Mouse (Mus musculus) midbrain, embryonic 14.5 days (tissue): ENCODE data around the gene Shmt2. TPM values are rescaled to one million over a fixed set of nuclear protein-coding genes. Genes with fewer than 3 reads are reported as not detected.

Experiments
- ATAC-seq: fragments of 200-750 bp; cut with Nextera tagmentation; 2 replicates; pipeline ENCODE4 v1.8.0; 2017; ENCODE audit warnings: moderate number of reproducible peaks, moderate library complexity; ENCODE audit not compliant: low FRiP score, low TSS enrichment
- DNase-seq: peaks from one replicate; pipeline ENCODE4 v3.0.0-alpha.2; 2015
- H3K27ac ChIP-seq: fragments of 300-500 bp; sonication (generic); replicated peaks from 2 replicates; pipeline ENCODE4 v1.5.1; 2014; ENCODE audit warnings: mild to moderate bottlenecking, low read depth, low read length, moderate library complexity
- H3K27me3 ChIP-seq: fragments of 300-500 bp; sonication (generic); 2 replicates; pipeline ENCODE4 v1.6.1; 2014; ENCODE audit warnings: low read length, control low read depth, mixed read lengths; ENCODE audit not compliant: control insufficient read depth, insufficient read depth
- H3K36me3 ChIP-seq: fragments of 300-500 bp; sonication (generic); 2 replicates; pipeline ENCODE4 v1.6.1; 2014; ENCODE audit warnings: low read length, control low read depth; ENCODE audit not compliant: control insufficient read depth, insufficient read depth
- H3K4me1 ChIP-seq: fragments of 300-500 bp; sonication (generic); 2 replicates; pipeline ENCODE4 v1.6.1; 2014; ENCODE audit warnings: mild to moderate bottlenecking, antibody characterized with exemption, low read length, control low read depth; ENCODE audit not compliant: control insufficient read depth, insufficient read depth
- H3K4me2 ChIP-seq: fragments of 300-500 bp; sonication (generic); 2 replicates; pipeline ENCODE4 v1.6.1; 2014; ENCODE audit warnings: mild to moderate bottlenecking, low read length, moderate library complexity
- H3K4me3 ChIP-seq: fragments of 300-500 bp; sonication (generic); replicated peaks from 2 replicates; pipeline ENCODE4 v1.5.1; 2014; ENCODE audit warnings: low read depth, low read length
- H3K9ac ChIP-seq: fragments of 300-500 bp; sonication (generic); replicated peaks from 2 replicates; pipeline ENCODE4 v1.6.1; 2014; ENCODE audit warnings: mild to moderate bottlenecking, low read length, moderate library complexity
- H3K9me3 ChIP-seq: fragments of 300-500 bp; sonication (generic); 2 replicates; pipeline ENCODE4 v1.6.1; 2016; ENCODE audit warnings: low read length, control low read depth, mixed read lengths; ENCODE audit not compliant: control insufficient read depth
- WGBS: fragments of 180-500 bp; shearing (Covaris S2); extraction: QIAGEN DNeasy Blood & Tissue Kit; methylation state at CpG from one replicate; pipeline ENCODE4 v1.1.7; 2014; 5-methylcytosine and 5-hydroxymethylcytosine counted together
- polyA plus RNA-seq: library from polyadenylated mRNA; unstranded; fragments of >200 nt; fragmentation: Nextera tagmentation; extraction: Ambion mirVana; gene quantifications from 2 replicates; pipeline ENCODE4 v1.2.1, GENCODE M21; 2014

The Shmt2 gene
- polyA plus RNA-seq, 1 experiment from 2014 or later, result 48.9 TPM

GRCm38 (mm10) chr10:127557397-127557796 is 35.2 kb upstream of the Shmt2 start:
- 90% methylated on average over 13 of the region's 13 CpGs for WGBS
- Histone ChIP-seq H3K4me1 (no peaks in the 10 kb centered on the region), H3K9me3 (no peaks in the 10 kb centered on the region), H3K27me3 (no peaks in the 10 kb centered on the region), H3K9ac (no peak overlapping the region), H3K4me3 (no peak overlapping the region), H3K27ac (no peak overlapping the region), H3K36me3 (peaks cover 99% of the 10 kb centered on the region), H3K4me2 (no peak overlapping the region)
- DNase-seq, result no peak
- no peak for ATAC-seq

GRCm38 (mm10) chr10:127555703-127556102 is 33.5 kb upstream of the Shmt2 start:
- Histone ChIP-seq H3K4me1 (no peaks in the 10 kb centered on the region), H3K4me3 (no peak overlapping the region), H3K9me3 (no peaks in the 10 kb centered on the region), H3K4me2 (no peak overlapping the region), H3K36me3 (peaks cover 99% of the 10 kb centered on the region), H3K27me3 (no peaks in the 10 kb centered on the region), H3K9ac (no peak overlapping the region), H3K27ac (no peak overlapping the region)
- 62% methylated on average over 18 of the region's 18 CpGs for WGBS
- DNase-seq, result peak; percentile 54
- peak; percentile 36; the same call in 1 of the 2 replicates for ATAC-seq

GRCm38 (mm10) chr10:127549892-127550291 is 27.6 kb upstream of the Shmt2 start:
- ATAC-seq, result no peak
- WGBS, result 91% methylated on average over 17 of the region's 17 CpGs
- H3K9me3 ChIP-seq, result no peaks in the 10 kb centered on the region
- H3K4me3 ChIP-seq, result no peak overlapping the region
- H3K27ac ChIP-seq, result no peak overlapping the region
- H3K36me3 ChIP-seq, result peaks cover 100% of the 10 kb centered on the region
- no peak overlapping the region for H3K4me2 ChIP-seq
- no peaks in the 10 kb centered on the region for H3K4me1 ChIP-seq
- no peaks in the 10 kb centered on the region for H3K27me3 ChIP-seq
- DNase-seq, result no peak
- H3K9ac ChIP-seq, result no peak overlapping the region

GRCm38 (mm10) chr10:127548236-127548635 is 26.0 kb upstream of the Shmt2 start:
- no peak for DNase-seq
- no peaks in the 10 kb centered on the region for H3K9me3 ChIP-seq
- no peak overlapping the region for H3K4me3 ChIP-seq
- ATAC-seq, result no peak
- no peak overlapping the region for H3K27ac ChIP-seq
- no peak overlapping the region for H3K4me2 ChIP-seq
- H3K4me1 ChIP-seq, result no peaks in the 10 kb centered on the region
- no peaks in the 10 kb centered on the region for H3K27me3 ChIP-seq
- H3K36me3 ChIP-seq, result peaks cover 99% of the 10 kb centered on the region
- 98% methylated on average over 15 of the region's 15 CpGs for WGBS
- no peak overlapping the region for H3K9ac ChIP-seq

GRCm38 (mm10) chr10:127546505-127546904 is 24.3 kb upstream of the Shmt2 start:
- ATAC-seq, result no peak
- Histone ChIP-seq H3K9ac (no peak overlapping the region), H3K9me3 (no peaks in the 10 kb centered on the region), H3K4me1 (no peaks in the 10 kb centered on the region), H3K36me3 (peaks cover 99% of the 10 kb centered on the region), H3K4me2 (no peak overlapping the region), H3K27ac (no peak overlapping the region), H3K27me3 (no peaks in the 10 kb centered on the region), H3K4me3 (no peak overlapping the region)
- WGBS, result 93% methylated on average over 7 of the region's 7 CpGs
- no peak for DNase-seq

GRCm38 (mm10) chr10:127544375-127544774 is 22.1 kb upstream of the Shmt2 start:
- no peak overlapping the region for H3K9ac ChIP-seq
- H3K36me3 ChIP-seq, result peaks cover 99% of the 10 kb centered on the region
- H3K9me3 ChIP-seq, result no peaks in the 10 kb centered on the region
- WGBS, result 96% methylated on average over 20 of the region's 20 CpGs
- H3K27me3 ChIP-seq, result no peaks in the 10 kb centered on the region
- no peak overlapping the region for H3K27ac ChIP-seq
- no peak for DNase-seq
- no peak for ATAC-seq
- H3K4me3 ChIP-seq, result no peak overlapping the region
- no peaks in the 10 kb centered on the region for H3K4me1 ChIP-seq
- no peak overlapping the region for H3K4me2 ChIP-seq

- ATAC-seq (no peak), DNase-seq (no peak)
- H3K9ac ChIP-seq, result no peak overlapping the region
- H3K27me3 ChIP-seq, result no peaks in the 10 kb centered on the region
- no peak overlapping the region for H3K27ac ChIP-seq
- no peak overlapping the region for H3K4me2 ChIP-seq
- H3K9me3 ChIP-seq, result no peaks in the 10 kb centered on the region
- WGBS, result 90% methylated on average over 3 of the region's 3 CpGs
- peaks cover 99% of the 10 kb centered on the region for H3K36me3 ChIP-seq
- H3K4me1 ChIP-seq, result no peaks in the 10 kb centered on the region
- H3K4me3 ChIP-seq, result no peak overlapping the region
Measured at GRCm38 (mm10) chr10:127543916-127544315, 21.7 kb upstream of the Shmt2 start.

GRCm38 (mm10) chr10:127542720-127543119 is 20.5 kb upstream of the Shmt2 start:
- no peak for DNase-seq
- peak overlapping the region; percentile 2; the same call in 1 of the 2 replicates for H3K9ac ChIP-seq
- 29% methylated on average over 6 of the region's 6 CpGs for WGBS
- H3K27ac ChIP-seq, result peak overlapping the region; percentile 38
- H3K4me1 ChIP-seq, result 0 out of 2 replicates have a peak, but pooled peaks cover 1% of the 10 kb centered on the region
- no peak overlapping the region for H3K4me2 ChIP-seq
- H3K36me3 ChIP-seq, result peaks cover 95% of the 10 kb centered on the region
- no peaks in the 10 kb centered on the region for H3K9me3 ChIP-seq
- no peak for ATAC-seq
- H3K27me3 ChIP-seq, result no peaks in the 10 kb centered on the region
- no peak overlapping the region for H3K4me3 ChIP-seq

- DNase-seq (peak; percentile 51), ATAC-seq (no peak)
- Histone ChIP-seq H3K9ac (no peak overlapping the region; the same call in 1 of the 2 replicates), H3K36me3 (peaks cover 89% of the 10 kb centered on the region), H3K27me3 (no peaks in the 10 kb centered on the region), H3K4me3 (no peak overlapping the region), H3K4me2 (no peak overlapping the region), H3K9me3 (no peaks in the 10 kb centered on the region), H3K4me1 (peaks cover 4% of the 10 kb centered on the region; the same call in 1 of the 2 replicates), H3K27ac (peak overlapping the region; percentile 38)
- WGBS, result 34% methylated on average over 13 of the region's 13 CpGs
Measured at GRCm38 (mm10) chr10:127542084-127542483, 19.8 kb upstream of the Shmt2 start.
